Mouse (Mus musculus) thymus, postnatal 10 days (tissue): ENCODE data around the gene Bmpr1a.
A peak's percentile ranks its signal among the peaks of the same experiment; 100 is the strongest.
"Not testable (repeated sequence)": the region's sequence is repeated elsewhere in the genome, so short reads cannot be mapped to it uniquely, and the experiment has no call there.

Experiments
- DNase-seq, 2 experiments: peaks; one replicate each; pipeline ENCODE4 v3.0.0; 2021; ENCODE audit warnings: low spot score in 2 of 2

Bmpr1a gene

GRCm38 (mm10) chr14:34382921-34383704 is 120.0 kb downstream of the Bmpr1a start:
- no peak for DNase-seq

- DNase-seq: no peak
Measured at GRCm38 (mm10) chr14:34378560-34379331, 124.4 kb downstream of the Bmpr1a start.

GRCm38 (mm10) chr14:34377121-34377520 is 126.0 kb downstream of the Bmpr1a start:
- DNase-seq: no peak

GRCm38 (mm10) chr14:34375941-34376340 is 127.2 kb downstream of the Bmpr1a start:
- no peak for DNase-seq

DNA sequence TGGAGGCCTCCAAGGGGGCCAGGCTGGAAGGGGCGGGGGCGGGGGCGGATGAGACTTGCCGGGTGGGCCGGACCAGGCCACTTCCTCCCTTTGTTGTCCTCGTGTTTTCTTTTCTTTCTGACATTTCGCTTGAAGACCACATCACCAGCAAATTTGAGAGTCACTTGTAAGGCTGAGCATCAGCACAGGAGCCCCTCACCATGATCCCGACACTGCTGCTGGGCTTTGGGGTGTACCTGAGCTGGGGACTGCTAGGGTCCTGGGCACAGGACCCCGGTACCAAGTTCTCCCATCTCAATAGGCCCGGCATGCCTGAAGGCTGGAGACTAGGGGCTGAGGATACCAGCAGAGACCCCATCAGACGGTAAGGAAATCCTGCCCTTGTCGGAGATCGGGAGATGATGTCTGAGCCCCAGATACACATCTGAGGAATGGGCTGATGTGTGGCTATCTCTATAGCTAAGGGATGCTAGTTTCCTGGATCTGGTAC is 127.7 kb downstream of the Bmpr1a start, which contains the start of gene Mmrn2:
TSS of gene Mmrn2 (plus strand) at position 51 of the 490 bp plus-strand sequence.
- DNase-seq: no peak

DNA sequence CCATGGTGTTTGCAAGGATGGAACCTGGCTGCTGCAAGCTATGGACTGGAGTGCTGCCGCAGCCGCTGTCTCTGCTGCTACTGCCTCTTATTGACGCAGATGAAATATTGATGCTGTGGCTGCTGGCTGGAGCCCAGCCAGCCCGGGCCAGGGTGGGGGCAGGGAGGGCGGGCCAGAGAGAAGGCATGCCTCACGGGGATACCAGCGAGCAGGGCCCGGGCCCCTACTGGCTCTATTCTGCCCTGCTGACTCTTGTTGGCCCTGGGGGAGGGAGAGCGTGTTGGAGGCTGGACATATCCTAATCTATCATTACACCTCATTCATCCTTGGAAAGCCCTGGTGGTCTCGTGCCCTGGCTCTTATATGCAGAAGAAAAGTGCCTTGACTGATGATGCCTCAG is 128.6 kb downstream of the Bmpr1a start, which contains the start of gene Sncg:
TSS of gene Sncg (minus strand) at position 213 of the 400 bp plus-strand sequence.
- DNase-seq: no peak

GRCm38 (mm10) chr14:34373581-34373980 is 129.6 kb downstream of the Bmpr1a start:
- no peak for DNase-seq

GRCm38 (mm10) chr14:34372646-34373045 is 130.5 kb downstream of the Bmpr1a start:
- DNase-seq: peak in 1 of 2 experiments; percentile 26

DNA sequence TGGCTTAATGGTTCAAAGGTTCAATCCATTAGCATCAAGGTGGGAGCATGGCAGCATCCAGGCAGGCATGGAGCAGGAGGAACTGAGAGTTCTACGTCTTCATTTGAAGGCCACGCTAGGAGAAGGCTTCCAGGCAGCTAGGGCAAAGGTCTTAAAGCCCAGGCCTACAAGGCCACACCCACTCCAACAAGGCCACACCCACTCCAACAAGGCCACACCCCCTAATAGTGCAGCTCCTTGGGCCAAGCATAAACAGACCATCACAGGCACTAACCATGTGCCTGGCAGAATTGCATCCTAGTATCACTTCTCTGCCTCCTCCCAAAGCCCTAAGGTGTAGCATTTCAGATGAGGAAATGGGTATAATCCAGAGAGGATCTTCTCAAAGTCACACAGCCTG is 131.4 kb downstream of the Bmpr1a start:
- DNase-seq: no peak

DNA sequence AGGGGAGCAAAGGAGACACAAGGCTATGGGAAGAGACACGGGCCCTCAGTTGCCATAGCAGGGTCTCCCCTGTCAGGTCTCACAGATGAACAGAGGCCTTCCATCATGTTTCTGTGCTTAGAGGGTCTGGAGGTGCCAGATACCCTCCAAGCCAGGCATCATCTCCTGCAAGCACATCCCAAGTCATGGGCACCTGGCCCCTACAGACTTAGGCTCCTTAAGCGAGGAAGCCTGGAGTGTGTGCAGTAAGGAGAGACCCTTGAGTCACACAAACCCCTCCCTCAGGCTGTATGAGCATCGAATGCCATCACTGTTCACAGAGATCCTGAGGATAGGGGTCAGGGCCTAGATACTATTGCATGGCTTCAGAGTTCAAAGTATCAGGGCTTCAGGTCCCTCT is 132.2 kb downstream of the Bmpr1a start:
- DNase-seq: no peak

- no peak for DNase-seq
Measured at GRCm38 (mm10) chr14:34370203-34370602, 132.9 kb downstream of the Bmpr1a start.

DNA sequence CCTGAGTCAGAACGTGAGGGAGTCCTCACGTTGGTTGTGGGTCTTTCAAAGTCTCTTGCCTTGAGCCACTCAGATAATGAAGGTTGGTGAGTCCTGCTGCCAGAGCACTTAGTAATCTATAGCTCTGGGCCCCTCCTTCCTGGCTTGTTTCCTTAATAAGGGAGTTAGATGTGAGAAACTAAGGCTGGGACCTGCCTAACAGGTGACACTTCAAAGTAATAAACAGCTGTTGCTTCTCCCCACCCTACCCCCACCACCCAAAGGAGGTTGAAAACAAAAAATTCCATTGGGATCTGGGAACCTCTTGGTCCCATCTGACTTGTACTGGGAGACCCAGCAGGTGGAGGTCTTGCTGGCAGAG is 138.0 kb downstream of the Bmpr1a start:
- no peak for DNase-seq

DNA sequence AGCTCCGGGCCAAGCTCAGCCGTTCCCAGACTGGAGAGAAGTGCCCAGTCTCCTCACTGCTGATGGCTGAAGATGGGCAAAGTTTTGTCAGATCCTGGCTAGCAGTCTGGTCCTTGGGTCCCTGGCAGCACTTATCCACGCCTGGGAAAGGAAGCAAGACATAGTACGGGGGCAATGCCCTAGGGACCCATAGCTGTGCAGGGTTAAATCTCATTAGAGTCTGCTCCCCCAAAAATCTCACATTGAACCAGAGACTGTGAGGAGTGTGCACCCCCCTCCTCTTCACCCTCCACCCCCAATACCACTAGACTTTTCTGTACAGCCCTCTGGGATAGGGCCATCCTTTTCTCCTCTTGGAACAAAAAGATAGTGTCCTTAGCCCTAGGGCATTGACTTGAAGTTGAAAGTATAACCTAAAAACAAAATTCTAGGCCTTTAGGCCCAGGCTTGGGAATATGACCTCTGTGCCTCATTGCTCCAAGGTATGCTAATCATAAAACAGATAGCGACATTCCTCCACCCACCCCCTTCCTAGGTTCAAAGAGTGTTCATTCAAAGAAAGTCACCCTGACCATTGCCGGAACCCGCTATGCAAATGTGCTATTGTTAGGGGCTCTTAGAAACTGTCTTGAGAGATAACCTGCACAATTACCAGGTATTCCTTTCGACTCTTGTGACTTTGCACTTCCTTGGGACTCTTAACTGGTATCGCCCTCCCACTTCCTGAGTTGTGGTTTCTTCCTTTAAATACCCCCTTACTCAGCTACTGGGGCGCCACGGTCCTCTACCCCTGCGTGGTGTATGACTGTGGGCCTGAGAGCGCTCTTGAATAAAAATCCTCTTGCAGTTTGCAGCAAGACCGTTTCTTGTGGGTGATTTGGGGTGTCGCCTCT is 138.6 kb downstream of the Bmpr1a start:
- DNase-seq: not testable (repeated sequence)

DNA sequence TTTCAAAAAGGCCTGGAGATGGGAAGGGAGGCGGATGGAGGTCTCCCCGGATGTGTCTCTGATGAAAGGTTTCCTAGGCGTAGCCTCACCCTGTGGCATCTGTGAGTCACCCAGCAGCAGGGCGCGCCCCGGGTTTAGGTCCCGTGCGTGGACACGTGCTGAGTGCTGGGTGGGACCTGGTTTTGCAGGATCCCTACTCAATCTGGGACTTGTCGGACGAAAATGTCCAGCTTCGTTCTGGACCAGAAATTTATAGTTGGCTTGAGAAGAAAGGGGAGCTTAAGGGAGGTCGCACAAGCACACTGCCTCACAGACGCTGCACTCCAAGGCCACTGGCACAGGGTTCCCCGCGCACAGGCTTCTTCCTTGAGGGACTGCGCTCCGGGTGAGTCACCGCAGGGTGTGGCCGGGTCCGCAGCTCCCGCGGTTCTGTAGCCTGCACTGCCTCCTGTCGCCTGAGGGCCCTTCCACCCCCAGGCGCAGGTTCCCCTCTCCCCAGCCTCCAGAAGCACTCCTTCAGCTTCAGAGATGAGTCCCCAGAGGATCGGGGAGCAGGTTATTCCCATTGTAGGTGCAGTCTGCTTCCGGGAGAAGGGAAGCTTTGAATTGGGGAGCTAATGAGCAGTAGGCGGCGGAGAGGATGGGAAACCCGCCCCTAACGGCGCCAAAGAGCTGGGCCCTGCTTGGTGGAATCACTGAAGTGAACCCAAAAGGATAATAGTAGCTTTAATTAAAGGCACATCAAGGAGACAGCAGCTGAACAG is 139.5 kb downstream of the Bmpr1a start:
- peak in 1 of 2 experiments; percentile 17 for DNase-seq

DNA sequence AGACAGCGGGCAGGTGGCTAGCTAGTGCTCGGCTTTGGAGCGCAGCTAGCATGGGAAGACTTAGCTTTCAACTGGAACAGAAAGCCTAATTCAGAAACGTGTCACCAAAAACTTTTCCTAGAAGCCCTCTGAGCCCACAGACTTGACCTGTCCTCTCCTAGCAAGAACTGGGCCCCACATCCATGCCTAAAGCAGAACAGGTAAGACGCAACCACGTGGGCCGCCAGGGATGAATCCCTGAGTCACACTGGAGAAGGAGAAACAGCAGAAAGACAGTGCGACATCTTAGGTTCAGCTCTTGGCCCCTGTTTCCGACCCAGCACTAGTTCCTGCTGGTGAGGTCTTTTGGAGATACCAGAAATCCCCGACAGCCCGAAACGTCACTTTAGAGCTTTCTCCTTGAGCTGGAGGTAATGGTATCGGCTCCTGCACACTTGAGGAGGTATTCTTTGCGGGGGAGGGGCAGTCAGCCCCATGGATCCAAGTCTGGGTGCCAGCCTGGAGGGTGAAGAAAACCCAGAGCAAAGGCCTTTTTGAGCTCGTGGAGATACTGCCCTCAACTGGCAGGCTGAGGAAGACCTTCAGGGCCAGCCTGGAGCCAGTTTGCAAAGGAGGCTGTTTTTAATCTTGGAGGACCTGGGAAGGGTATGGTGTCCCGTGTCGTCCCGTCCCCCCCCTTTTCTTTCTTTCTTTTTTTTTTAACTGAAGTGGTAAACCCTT is 140.3 kb downstream of the Bmpr1a start:
- peak in 1 of 2 experiments; percentile 13 for DNase-seq

DNA sequence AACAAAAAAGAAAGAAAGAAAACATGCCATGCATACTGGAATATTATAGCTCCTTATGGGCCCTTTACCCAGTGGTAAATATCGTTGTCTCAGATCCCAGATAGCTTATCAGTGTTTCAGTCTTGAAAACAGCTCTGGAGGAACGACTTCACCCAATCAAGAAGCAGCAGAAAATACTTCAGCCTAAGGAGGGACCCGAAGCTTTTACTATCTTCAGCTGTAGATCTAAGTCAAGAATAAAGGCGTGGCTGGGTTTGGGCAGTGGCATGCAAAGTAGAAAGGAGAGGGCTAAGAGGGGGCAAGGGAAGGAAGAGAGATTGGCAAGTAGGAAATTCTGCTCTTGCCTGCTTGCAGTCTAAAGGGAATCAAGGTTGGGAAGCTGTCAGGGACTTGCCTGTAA is 141.0 kb downstream of the Bmpr1a start:
- no peak for DNase-seq
